Mouse (Mus musculus): Measurements from ENCODE around the gene Bclaf3.

DNA sequence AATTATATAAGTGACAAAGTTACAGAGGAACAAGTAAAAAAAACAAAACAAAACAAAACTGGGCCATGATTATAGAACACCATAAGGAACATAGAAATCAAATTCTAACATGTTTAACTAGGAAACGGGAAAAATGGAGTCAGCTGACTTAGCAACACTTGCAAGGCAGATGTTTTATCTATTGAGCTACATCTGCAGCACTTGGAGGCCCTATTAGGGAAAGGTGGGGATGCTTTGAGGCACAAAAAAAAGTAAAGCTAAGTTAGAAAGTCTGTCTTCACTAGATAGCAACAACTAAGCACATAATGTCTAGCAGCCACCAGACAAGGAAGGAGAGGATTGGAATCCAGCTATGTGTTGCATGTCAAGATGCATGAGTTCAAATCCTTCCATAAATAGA lies 71.0 kb downstream of the Bclaf3 start:
- no peak for TF ChIP-seq CTCF (IDR thresholded peaks at IDR 0.05; ENCODE audit: low read depth)
- no peak for TF ChIP-seq EP300 (IDR thresholded peaks at IDR 0.05; ENCODE audit: low read depth)
